Mouse (Mus musculus) layer of hippocampus, adult 9-11 months (tissue): ENCODE data around the gene Aarsd1.

Source experiments
- DNase-seq: peaks from one replicate; pipeline ENCODE4 v3.0.0; 2022

The Aarsd1 gene

GRCm38 (mm10) chr11:101374421-101374938 lies 42.9 kb downstream of the Aarsd1 start:
- no peak for DNase-seq

GRCm38 (mm10) chr11:101370141-101370540 lies 47.3 kb downstream of the Aarsd1 start:
- no peak for DNase-seq

DNA sequence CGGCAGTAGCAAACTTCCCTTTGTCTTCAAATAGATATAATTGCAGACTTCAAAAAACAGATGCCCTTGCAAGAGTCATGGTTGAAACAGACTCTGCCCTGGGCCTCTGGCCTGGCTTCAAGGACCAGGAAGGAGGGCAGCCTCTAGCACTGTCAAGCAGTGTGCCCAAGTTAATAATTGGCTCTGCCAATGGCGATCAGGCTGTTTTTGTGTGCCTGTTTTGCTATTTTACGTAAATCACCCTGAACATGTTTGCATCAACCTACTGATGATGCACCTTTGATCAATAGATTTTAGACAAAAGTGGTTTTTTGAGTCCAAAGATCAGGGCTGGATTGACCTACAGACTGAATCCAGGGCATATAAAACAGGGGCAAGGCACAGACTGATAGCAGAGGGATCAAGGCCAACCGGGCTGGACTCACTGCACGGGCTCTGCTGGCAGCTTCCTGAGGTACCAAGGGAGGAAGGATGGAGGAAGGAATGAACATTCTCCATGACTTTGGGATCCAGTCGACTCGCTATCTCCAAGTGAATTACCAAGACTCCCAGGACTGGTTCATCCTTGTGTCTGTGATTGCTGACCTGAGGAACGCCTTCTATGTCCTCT lies 50.0 kb downstream of the Aarsd1 start, which contains the start of gene G6pc:
Gene G6pc (plus strand): TSS at position 236 of the 610 bp plus-strand sequence.
- no peak for DNase-seq

GRCm38 (mm10) chr11:101364531-101364931 lies 52.9 kb downstream of the Aarsd1 start:
- no peak for DNase-seq

- DNase-seq = no peak
Observed at GRCm38 (mm10) chr11:101360651-101361113, 56.7 kb downstream of the Aarsd1 start.

DNA sequence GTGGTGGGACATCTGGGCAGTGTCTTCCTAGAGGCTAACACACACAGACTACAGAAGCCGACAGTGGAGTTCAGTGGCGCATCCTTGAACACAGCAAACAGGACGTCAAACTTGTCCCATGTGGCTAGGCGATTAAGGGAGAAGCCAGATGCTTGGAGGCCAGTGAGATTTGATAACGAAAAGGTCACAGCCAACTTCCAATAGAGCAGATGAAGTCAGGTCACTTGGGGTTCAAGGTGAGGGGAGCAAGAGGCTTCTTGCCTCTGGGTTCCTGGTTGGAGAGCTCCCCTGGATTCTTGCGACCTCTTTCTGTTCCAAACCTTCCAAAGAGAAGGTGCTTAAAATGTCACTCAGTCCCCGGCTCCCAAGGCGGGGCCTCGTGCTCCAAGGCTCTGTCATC lies 57.6 kb downstream of the Aarsd1 start:
- DNase-seq = no peak

DNA sequence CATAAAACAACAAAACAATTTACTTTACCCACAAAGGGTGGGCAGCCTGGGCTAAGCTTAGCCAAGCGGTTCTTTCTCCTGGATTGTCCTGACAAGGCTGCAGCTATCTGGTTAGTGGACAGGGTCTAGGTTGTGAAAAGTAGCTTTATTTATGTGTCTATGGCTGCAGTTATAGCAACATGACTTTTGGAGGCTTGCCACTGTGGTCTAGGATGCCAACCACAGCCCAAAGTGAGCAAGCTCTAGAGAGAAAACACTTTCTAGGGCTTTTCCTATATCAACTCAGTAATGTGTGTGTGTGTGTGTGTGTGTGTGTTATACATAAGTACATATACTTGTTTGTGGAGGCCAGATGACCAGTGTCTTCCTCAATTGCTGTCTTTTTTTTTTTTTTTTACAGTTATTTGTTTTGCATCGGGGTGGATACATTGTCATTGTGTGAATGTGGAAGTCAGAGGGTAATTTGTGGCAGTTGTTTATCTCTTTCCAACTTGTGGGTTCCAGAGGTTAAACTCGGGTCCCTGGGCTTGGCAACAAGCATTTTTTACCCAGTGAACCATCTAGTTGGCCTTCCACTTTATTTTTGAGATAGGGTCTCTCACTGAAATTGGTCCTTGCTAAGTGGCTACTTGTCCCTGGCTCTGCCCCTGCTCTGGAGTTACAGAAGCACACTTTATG lies 59.8 kb downstream of the Aarsd1 start:
- DNase-seq = no peak
